Mouse (Mus musculus) brown adipose tissue, adult 24 weeks (tissue): ENCODE data around the gene Cyb5r4. TPM values are rescaled to one million over a fixed set of nuclear protein-coding genes. Genes with fewer than 3 reads are reported as not detected.
"Not testable (repeated sequence)": the region's sequence is repeated elsewhere in the genome, so short reads cannot be mapped to it uniquely, and the experiment has no call there.

Source experiments
- H3K27ac ChIP-seq: fragments of 200-500 bp; replicated peaks from 2 replicates; pipeline ENCODE4 v1.5.1; 2012; ENCODE audit warnings: low read depth, mild to moderate bottlenecking, low read length
- H3K4me1 ChIP-seq: fragments of 200-500 bp; 2 replicates; pipeline ENCODE4 v1.6.1; 2012; ENCODE audit warnings: low read length, mixed read lengths; ENCODE audit not compliant: control insufficient read depth, insufficient read depth, insufficient read length
- H3K4me3 ChIP-seq: fragments of 200-500 bp; 2 replicates; pipeline ENCODE4 v1.5.1; 2012; ENCODE audit warnings: low read depth, mild to moderate bottlenecking, low read length, moderate library complexity; ENCODE audit not compliant: insufficient read depth
- polyA plus RNA-seq: library from polyadenylated mRNA; stranded (reverse); fragments of >200 nt; gene quantifications from 2 replicates; pipeline ENCODE4 v1.2.4, GENCODE M21; 2012; ENCODE audit not compliant: missing spikeins, insufficient read depth, insufficient read length

Gene Cyb5r4
- polyA plus RNA-seq, 1 experiment, result 33.0 TPM

DNA sequence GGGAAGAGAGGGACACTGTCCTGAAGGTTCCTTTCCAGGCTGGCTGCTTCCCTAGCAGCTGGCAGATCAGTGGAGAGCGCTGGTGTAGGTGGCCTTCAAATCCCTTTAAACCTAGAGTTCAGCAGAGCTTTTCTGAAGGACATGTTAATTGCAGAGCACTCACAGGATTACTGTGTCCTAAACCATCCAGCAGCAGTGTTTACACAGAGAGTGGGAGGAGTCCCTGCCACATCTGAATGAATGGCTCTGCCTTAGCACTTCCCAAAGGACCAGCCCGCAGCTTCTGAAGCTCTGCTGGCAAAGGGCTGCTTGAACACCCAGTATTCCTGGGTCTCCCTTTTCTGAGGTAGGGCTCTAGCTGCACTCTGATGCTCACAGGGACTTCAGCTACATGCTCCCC, 56.1 kb downstream of the Cyb5r4 start:
- Histone ChIP-seq H3K4me3 (no peak overlapping the region), H3K27ac (no peak overlapping the region), H3K4me1 (no peaks in the 10 kb centered on the region)

DNA sequence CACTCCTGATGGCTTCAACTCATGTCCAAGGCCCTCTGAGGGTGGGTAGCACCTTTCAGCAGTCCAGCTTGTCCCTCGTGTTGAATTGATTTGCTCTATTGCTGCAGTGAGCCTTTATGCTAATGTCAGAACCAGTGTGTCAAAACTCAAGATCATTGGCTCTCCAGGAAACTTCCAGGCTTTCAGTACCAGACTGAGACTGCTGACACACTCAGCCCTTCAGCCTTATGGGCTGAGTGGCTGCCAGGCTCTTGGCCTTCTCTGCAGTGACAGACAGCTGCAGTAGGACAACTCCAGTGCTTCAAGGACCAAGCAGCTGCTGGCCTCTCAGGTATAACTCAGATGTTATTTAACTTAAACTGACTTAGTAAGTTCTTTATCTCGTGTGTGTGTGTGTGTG, 57.7 kb downstream of the Cyb5r4 start:
- H3K27ac ChIP-seq, result no peak overlapping the region
- no peaks in the 10 kb centered on the region for H3K4me1 ChIP-seq
- H3K4me3 ChIP-seq, result no peak overlapping the region

DNA sequence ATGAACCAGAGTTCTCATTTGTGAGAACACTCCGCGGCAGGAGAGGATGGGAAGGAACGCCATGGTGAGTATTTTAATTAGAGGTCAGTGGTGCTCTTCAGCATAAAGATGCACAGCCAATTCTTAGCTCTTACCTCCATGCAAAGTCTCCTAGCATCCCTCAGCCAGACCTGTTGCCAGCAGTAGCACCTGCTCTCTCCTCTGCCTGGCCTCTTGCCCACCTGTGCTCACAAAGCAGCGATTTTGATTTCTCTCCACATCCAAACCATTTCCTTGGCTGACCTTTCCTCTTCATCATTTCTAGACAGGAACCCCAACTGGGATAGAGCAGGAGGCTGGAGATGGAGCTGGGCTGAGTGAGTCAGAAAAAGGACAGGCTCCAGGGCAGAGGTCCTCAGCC, 65.2 kb downstream of the Cyb5r4 start:
- no peaks in the 10 kb centered on the region for H3K4me1 ChIP-seq
- no peak overlapping the region for H3K27ac ChIP-seq
- H3K4me3 ChIP-seq, result no peak overlapping the region

DNA sequence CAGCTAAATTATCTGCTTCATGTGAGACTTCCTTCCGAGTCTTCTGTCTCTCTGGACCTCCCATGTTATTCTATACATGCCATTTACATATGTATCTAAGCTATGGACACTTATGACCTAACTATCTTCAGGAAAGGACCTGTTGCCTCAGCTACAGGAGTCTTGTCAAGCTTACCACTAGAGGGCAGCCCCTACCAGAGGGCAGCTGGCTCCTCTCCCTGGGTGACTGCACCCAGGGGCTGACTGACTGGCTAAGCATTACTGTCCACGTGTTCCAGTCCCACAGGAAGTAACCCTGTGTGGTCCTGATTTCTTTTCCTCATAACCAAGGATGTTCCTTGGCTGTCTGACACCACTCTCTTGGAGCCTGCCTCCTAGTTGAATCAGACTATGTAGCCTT, 76.2 kb downstream of the Cyb5r4 start:
- Histone ChIP-seq H3K4me1 (no peaks in the 10 kb centered on the region), H3K4me3 (no peak overlapping the region), H3K27ac (no peak overlapping the region)

DNA sequence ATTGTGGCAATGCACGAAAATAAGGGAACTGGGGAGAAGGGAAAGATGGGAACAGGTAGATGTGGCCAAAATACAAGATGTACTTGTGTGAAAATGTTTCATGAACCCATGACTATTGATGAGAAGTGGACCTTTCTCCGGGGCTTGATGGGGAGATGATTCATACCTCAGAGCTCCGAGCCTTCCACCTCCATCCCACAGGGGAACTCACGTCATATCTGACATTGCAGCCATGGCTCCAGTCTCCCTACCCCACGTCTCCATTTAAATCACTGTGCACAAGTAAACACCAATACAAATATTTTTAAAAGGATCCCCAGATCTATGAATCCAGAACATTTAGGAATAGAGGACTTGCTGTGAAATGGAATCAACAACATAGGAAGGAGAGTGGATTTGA, 93.2 kb downstream of the Cyb5r4 start:
- H3K27ac ChIP-seq, result no peak overlapping the region
- H3K4me1 ChIP-seq, result no peaks in the 10 kb centered on the region
- H3K4me3 ChIP-seq, result no peak overlapping the region

DNA sequence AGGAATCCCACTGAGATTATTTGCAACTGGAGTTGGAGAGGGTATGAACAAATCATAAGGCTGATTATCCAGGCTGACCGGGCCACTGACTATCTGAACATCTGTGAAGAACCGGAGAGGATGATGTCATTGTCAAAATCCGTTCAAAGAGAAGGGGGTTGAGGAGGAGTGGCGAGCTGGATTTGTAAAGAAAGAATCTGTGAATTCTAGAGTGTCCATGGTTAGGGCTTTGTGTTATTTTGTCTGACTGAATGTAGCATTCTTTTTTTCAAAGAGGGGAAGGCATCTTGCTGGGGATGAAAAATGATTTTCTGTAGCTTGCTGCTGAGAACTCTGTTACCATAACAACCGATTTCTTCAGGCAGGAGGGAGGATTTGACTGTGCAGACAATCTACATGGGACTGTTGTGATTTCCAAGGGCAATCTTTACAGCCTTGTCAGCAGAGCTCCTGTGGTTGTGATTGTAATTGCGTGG, 93.7 kb downstream of the Cyb5r4 start:
- Histone ChIP-seq H3K27ac (no peak overlapping the region), H3K4me3 (no peak overlapping the region), H3K4me1 (no peaks in the 10 kb centered on the region)

DNA sequence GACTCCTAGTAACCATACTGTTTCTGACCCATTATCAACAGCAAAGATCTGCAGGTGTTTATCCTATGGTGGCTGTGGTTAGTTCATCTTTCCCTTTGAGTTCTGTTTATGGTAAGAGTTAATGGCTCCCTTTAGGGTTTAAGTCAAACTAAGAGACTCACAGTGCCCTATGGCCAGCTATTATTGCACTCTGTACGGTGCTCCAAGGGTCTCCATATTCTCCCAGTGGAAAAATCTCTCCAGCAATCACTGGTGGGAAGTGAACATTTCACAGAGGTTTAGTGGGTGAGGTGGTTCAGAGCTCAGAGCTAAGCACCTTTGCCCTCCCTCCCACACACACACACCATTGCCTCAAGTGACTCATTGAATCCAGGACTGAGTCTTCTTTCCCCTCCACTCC, 94.2 kb downstream of the Cyb5r4 start:
- Histone ChIP-seq H3K27ac (no peak overlapping the region), H3K4me3 (no peak overlapping the region)

DNA sequence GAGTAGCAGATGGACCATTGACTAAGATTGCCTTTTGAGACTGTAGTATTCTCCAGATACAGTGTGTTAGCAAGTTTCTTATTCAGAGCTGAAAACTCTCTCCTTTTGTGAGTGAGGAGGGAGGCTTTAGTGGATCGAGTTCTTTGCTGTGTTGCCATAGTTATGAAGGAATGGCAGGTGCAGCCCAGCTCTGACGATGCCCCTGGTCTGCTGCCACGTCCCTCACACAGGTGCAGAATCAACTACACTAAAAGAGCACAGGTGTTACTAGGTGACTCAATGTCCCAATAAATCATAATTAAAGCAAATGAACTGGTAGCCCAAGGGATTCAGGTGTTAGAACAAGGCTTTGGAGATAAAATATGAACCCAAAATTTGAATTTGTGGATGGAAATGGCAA, 97.2 kb downstream of the Cyb5r4 start:
- Histone ChIP-seq H3K4me1 (no peaks in the 10 kb centered on the region), H3K4me3 (no peak overlapping the region), H3K27ac (no peak overlapping the region)

More for the DNA sequence above, 94.2 kb downstream of the Cyb5r4 start:
- no peaks in the 10 kb centered on the region for H3K4me1 ChIP-seq

DNA sequence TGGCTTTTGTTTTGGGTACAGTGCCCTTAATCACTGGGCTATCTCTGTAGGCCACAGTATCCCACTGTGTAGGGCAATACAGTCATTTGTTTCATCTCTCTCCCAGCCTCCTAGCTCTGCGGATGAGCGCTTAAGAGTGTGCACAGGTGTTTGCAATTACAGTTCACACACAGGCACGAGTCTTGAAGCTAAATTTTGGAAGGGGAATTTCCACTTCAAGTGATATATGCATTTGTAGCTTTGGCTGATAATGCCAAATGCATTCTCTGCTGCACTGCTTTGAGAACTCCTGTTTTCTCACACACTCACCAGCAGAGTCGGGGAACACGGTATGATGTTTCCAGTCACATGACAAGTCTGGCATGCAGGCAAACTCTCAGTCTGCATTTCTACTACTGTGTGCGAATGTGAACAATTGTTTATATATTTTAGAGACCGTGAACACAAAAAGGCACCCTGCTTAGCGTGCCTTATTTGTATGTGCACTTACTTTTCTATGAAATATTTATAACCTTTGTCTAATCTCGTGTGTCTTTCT, 100.2 kb downstream of the Cyb5r4 start:
- Histone ChIP-seq H3K4me3 (no peak overlapping the region), H3K4me1 (no peaks in the 10 kb centered on the region), H3K27ac (no peak overlapping the region)

DNA sequence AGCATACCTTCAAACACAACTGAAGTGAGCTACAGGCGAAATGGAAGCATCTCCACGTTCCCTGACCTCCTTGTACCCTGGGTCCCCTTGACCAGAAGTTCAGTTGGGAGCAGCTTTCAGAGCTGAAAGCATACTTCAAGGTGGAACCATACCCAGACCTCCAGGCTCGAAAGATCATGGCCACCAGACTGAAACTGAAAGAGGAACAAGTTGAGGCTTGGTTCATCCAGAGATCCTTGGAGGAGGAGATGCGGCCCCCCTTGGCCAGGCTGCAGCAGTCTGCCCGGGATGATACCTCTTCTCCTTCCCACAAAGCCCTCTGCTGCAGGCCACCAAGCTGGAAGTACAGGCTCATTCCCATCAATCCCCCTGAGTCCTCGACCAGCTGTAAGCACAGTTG, 105.2 kb downstream of the Cyb5r4 start:
- not testable (repeated sequence) for H3K4me3 ChIP-seq, H3K4me1 ChIP-seq, H3K27ac ChIP-seq

Other genes starting within 250 kb of the Cyb5r4 start
- not detected in 2 replicates for gene Snap91, start 141.4 kb upstream of the Cyb5r4 start, polyA plus RNA-seq
- gene Ripply2, start 6.5 kb upstream of the Cyb5r4 start, polyA plus RNA-seq, result not detected in 2 replicates
- not detected in 2 replicates for gene Mrap2, start 122.3 kb downstream of the Cyb5r4 start, polyA plus RNA-seq
- gene Cep162, start 233.5 kb downstream of the Cyb5r4 start, polyA plus RNA-seq, result 2.0 and 3.1 TPM in 2 replicates